ENCODE assay signal across 12 mouse cellular contexts in genomic region chr4:5560001-5560657, GRCm38 (mm10).
DNase-seq lines count a peak whose midpoint lies in the region; ATAC-seq and TF ChIP-seq lines count a peak whose summit lies in the region.
"Had no signal": no experiment of that assay in that cellular context is flagged by ENCODE, and none has a peak within 500 bp of the region (broad histone marks: within the 10 kb centered on the region; RNA-seq: fewer than 3 reads in every experiment).

No protein-coding gene starts in this region.

- no peak for TF ChIP-seq CTCF in lung, embryonic 14.5 days (IDR thresholded peaks at IDR 0.05; ENCODE audit: low read depth)
- TF ChIP-seq CTCF in gastrocnemius, adult 2 months (IDR thresholded peaks at IDR 0.05) = no peak

- H3K27me3 ChIP-seq in heart, embryonic 11.5 days (ENCODE audit: control insufficient read depth, insufficient read depth, low read length) = no peaks in the 10 kb centered on the region
- H3K27me3 ChIP-seq in lung, embryonic 14.5 days (ENCODE audit: insufficient read depth, low read length) = no peaks in the 10 kb centered on the region
- no peaks in the 10 kb centered on the region for H3K27me3 ChIP-seq in stomach, embryonic 16.5 days (ENCODE audit: control insufficient read depth, insufficient read depth, low read length)
- no peaks in the 10 kb centered on the region for H3K27me3 ChIP-seq in forebrain, embryonic 15.5 days
- H3K27me3 ChIP-seq: liver, embryonic 12.5 days had no signal

- peak; percentile 32 to 33 for DNase-seq in heart, adult 9 months (ENCODE audit: low spot score in 2 of 2)
- DNase-seq in lung, embryonic 14.5 days = peak; percentile 72
- DNase-seq in lung, postnatal 36 days = no peak
- DNase-seq in gastrocnemius, adult 2 months = no peak
- no peak for DNase-seq in left cerebral cortex, adult 8-10 months (ENCODE audit: low spot score in 2 of 2)
- DNase-seq: adrenal gland, postnatal 14 days; cerebellum, adult 11 months had no signal

- H3K4me3 ChIP-seq in heart, embryonic 11.5 days (ENCODE audit: low read depth, low read length) = no peak overlapping the region
- H3K4me3 ChIP-seq in lung, embryonic 14.5 days (ENCODE audit: low read depth, low read length) = no peak overlapping the region
- no peak overlapping the region for H3K4me3 ChIP-seq in gastrocnemius, adult 2 months
- no peak overlapping the region for H3K4me3 ChIP-seq in stomach, embryonic 16.5 days (replicated peaks; ENCODE audit: low read length)
- no peak overlapping the region for H3K4me3 ChIP-seq in forebrain, embryonic 15.5 days
- H3K4me3 ChIP-seq: liver, embryonic 12.5 days had no signal

- no peak overlapping the region for H3K9ac ChIP-seq in heart, embryonic 11.5 days (ENCODE audit: low read depth, low read length)
- H3K9ac ChIP-seq in lung, embryonic 14.5 days = no peak overlapping the region
- H3K9ac ChIP-seq in stomach, embryonic 16.5 days (ENCODE audit: low read length) = no peak overlapping the region
- no peak overlapping the region for H3K9ac ChIP-seq in forebrain, embryonic 15.5 days (replicated peaks)
- H3K9ac ChIP-seq: liver, embryonic 12.5 days had no signal

- 68% methylated on average over 3 of the region's 3 CpGs for WGBS in heart, embryonic 11.5 days (ENCODE audit: insufficient replicate concordance)
- 48% methylated on average over 3 of the region's 3 CpGs for WGBS in lung, embryonic 14.5 days
- 35% methylated on average over 3 of the region's 3 CpGs for WGBS in stomach, embryonic 16.5 days
- 68% methylated on average over 3 of the region's 3 CpGs for WGBS in forebrain, embryonic 15.5 days

- H3K36me3 ChIP-seq in heart, embryonic 11.5 days (ENCODE audit: control insufficient read depth, insufficient read depth, low read length) = no peaks in the 10 kb centered on the region
- H3K36me3 ChIP-seq in lung, embryonic 14.5 days (ENCODE audit: insufficient read depth) = no peaks in the 10 kb centered on the region
- H3K36me3 ChIP-seq in stomach, embryonic 16.5 days (ENCODE audit: control insufficient read depth, insufficient read depth, low read length) = no peaks in the 10 kb centered on the region
- no peaks in the 10 kb centered on the region for H3K36me3 ChIP-seq in forebrain, embryonic 15.5 days
- H3K36me3 ChIP-seq: liver, embryonic 12.5 days had no signal

- no peak for ATAC-seq in heart, embryonic 11.5 days (replicated peaks; ENCODE audit: insufficient number of reproducible peaks, low FRiP score, low TSS enrichment)
- ATAC-seq in lung, embryonic 14.5 days (ENCODE audit: insufficient read depth) = peak; percentile 35; the same call in 1 of the 2 replicates
- peak; percentile 71 for ATAC-seq in stomach, embryonic 16.5 days (ENCODE audit: insufficient read depth, low FRiP score)
- no peak for ATAC-seq in forebrain, embryonic 15.5 days (replicated peaks)
- ATAC-seq: hindbrain, embryonic 16.5 days; liver, embryonic 12.5 days had no signal

- intact Hi-C loops in gastrocnemius, adult 2 months (cut with DNase I) = no loop called here

- H3K4me2 ChIP-seq in heart, embryonic 11.5 days = no peak overlapping the region
- no peak overlapping the region for H3K4me2 ChIP-seq in lung, embryonic 14.5 days
- no peak overlapping the region for H3K4me2 ChIP-seq in stomach, embryonic 16.5 days (ENCODE audit: low read depth, low read length)
- no peak overlapping the region for H3K4me2 ChIP-seq in forebrain, embryonic 15.5 days (replicated peaks)
- H3K4me2 ChIP-seq: liver, embryonic 12.5 days had no signal

- no peaks in the 10 kb centered on the region for H3K9me3 ChIP-seq in heart, embryonic 11.5 days (replicated peaks; ENCODE audit: control insufficient read depth, low read length)
- no peaks in the 10 kb centered on the region for H3K9me3 ChIP-seq in lung, embryonic 14.5 days (ENCODE audit: low read depth, low read length)
- H3K9me3 ChIP-seq in stomach, embryonic 16.5 days (replicated peaks; ENCODE audit: control insufficient read depth, low read length) = no peaks in the 10 kb centered on the region
- no peaks in the 10 kb centered on the region for H3K9me3 ChIP-seq in forebrain, embryonic 15.5 days
- H3K9me3 ChIP-seq: liver, embryonic 12.5 days had no signal

- no peaks in the 10 kb centered on the region for H3K4me1 ChIP-seq in heart, embryonic 11.5 days (ENCODE audit: control insufficient read depth, insufficient read depth, low read length)
- H3K4me1 ChIP-seq in lung, embryonic 14.5 days (ENCODE audit: insufficient read depth) = no peaks in the 10 kb centered on the region
- H3K4me1 ChIP-seq in stomach, embryonic 16.5 days (ENCODE audit: control insufficient read depth, insufficient read depth, low read length) = no peaks in the 10 kb centered on the region
- H3K4me1 ChIP-seq in forebrain, embryonic 15.5 days = no peaks in the 10 kb centered on the region
- H3K4me1 ChIP-seq: liver, embryonic 12.5 days had no signal

- no peak overlapping the region for H3K27ac ChIP-seq in heart, embryonic 11.5 days (ENCODE audit: low read depth, low read length)
- H3K27ac ChIP-seq in lung, embryonic 14.5 days (ENCODE audit: low read depth) = no peak overlapping the region
- peak overlapping the region; percentile 16; the same call in 1 of the 2 replicates for H3K27ac ChIP-seq in gastrocnemius, adult 2 months
- H3K27ac ChIP-seq in stomach, embryonic 16.5 days (ENCODE audit: low read length) = no peak overlapping the region
- no peak overlapping the region for H3K27ac ChIP-seq in forebrain, embryonic 15.5 days (replicated peaks)
- H3K27ac ChIP-seq: liver, embryonic 12.5 days had no signal

Comparison
In these comparisons a context has a peak if more than half of its experiments do, and no peak if none do; other contexts are left out.
1. DNase-seq: peak in heart, adult 9 months (2 of 2) and lung, embryonic 14.5 days (single experiment); none in lung, postnatal 36 days (single experiment), gastrocnemius, adult 2 months (single experiment) and left cerebral cortex, adult 8-10 months (0 of 2).
2. ATAC-seq: peak in lung, embryonic 14.5 days (single experiment) and stomach, embryonic 16.5 days (single experiment); none in heart, embryonic 11.5 days (single experiment) and forebrain, embryonic 15.5 days (single experiment).